Mouse (Mus musculus): ENCODE measurements around the gene Mum1.
A peak's percentile ranks its signal among the peaks of the same experiment; 100 is the strongest.

Gene Mum1

GRCm38 (mm10) chr10:80250573-80250972, 24.3 kb downstream of the Mum1 start:
- no peak for DNase-seq (ENCODE audit: low spot score)

DNA sequence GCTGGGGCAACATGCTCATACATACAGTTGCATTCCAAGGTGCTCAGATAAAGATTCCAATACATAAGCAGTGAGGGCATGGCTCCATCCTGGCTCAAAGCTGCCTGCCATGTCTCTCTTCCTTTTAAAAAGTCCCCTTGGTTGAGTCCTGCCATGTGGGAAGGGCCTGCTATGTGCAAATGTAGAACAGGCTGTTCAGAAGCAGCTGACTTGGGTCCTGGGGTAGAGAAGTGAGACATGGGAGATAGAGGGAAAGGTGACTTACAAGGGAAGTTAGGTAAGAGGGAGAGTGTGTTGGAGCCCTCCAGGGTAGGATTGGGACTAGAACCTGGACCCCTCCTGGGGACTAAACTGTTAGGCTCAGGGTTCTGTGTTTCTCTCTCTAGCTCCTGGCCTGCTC, 25.8 kb downstream of the Mum1 start:
- no peak for DNase-seq (ENCODE audit: low spot score)

GRCm38 (mm10) chr10:80252493-80253274, 26.4 kb downstream of the Mum1 start:
- DNase-seq (ENCODE audit: low spot score): no peak

DNA sequence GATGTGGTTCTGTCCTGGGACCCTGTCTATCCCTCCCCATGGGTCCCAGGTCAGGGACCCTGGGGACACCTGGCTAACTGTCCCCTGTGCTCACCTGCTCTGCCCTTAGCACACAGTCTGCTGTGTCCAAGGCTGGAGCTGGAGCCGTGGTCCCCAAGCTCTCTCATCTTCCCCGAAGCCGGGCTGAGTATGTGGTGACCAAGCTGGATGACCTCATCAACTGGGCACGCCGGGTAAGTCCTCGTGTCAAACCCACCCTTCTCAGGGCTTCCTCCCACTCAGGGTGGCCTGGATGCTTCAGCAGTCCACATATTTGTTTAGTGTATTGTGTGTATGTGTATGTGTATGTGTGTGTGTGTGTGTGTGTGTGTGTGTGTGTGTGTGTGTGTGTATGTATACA, 27.3 kb downstream of the Mum1 start:
- no peak for DNase-seq (ENCODE audit: low spot score)

GRCm38 (mm10) chr10:80254331-80255297, 28.4 kb downstream of the Mum1 start:
- DNase-seq (ENCODE audit: low spot score): no peak

- no peak for DNase-seq (ENCODE audit: low spot score)
Measured at GRCm38 (mm10) chr10:80255881-80256535, 29.8 kb downstream of the Mum1 start.

GRCm38 (mm10) chr10:80257936-80258335, 31.7 kb downstream of the Mum1 start:
- DNase-seq (ENCODE audit: low spot score): no peak

- no peak for DNase-seq (ENCODE audit: low spot score)
Measured at GRCm38 (mm10) chr10:80258752-80259462, 32.7 kb downstream of the Mum1 start.

- no peak for DNase-seq (ENCODE audit: low spot score)
Measured at GRCm38 (mm10) chr10:80259463-80259805, 33.2 kb downstream of the Mum1 start.

GRCm38 (mm10) chr10:80259861-80260641, 33.8 kb downstream of the Mum1 start:
- DNase-seq (ENCODE audit: low spot score): peak; percentile 69

GRCm38 (mm10) chr10:80260642-80261584, 34.7 kb downstream of the Mum1 start, which contains the start of the genes Gamt and Dazap1:
Gamt (minus strand) TSS chr10:80261012.
Dazap1 (plus strand) TSS chr10:80261486.
- DNase-seq (ENCODE audit: low spot score): peak; percentile 98

GRCm38 (mm10) chr10:80261585-80261968, 35.3 kb downstream of the Mum1 start:
- peak; percentile 97 for DNase-seq (ENCODE audit: low spot score)

- DNase-seq (ENCODE audit: low spot score): no peak
Measured at GRCm38 (mm10) chr10:80262169-80262568, 35.9 kb downstream of the Mum1 start.

- no peak for DNase-seq (ENCODE audit: low spot score)
Measured at GRCm38 (mm10) chr10:80262776-80263365, 36.6 kb downstream of the Mum1 start.

DNA sequence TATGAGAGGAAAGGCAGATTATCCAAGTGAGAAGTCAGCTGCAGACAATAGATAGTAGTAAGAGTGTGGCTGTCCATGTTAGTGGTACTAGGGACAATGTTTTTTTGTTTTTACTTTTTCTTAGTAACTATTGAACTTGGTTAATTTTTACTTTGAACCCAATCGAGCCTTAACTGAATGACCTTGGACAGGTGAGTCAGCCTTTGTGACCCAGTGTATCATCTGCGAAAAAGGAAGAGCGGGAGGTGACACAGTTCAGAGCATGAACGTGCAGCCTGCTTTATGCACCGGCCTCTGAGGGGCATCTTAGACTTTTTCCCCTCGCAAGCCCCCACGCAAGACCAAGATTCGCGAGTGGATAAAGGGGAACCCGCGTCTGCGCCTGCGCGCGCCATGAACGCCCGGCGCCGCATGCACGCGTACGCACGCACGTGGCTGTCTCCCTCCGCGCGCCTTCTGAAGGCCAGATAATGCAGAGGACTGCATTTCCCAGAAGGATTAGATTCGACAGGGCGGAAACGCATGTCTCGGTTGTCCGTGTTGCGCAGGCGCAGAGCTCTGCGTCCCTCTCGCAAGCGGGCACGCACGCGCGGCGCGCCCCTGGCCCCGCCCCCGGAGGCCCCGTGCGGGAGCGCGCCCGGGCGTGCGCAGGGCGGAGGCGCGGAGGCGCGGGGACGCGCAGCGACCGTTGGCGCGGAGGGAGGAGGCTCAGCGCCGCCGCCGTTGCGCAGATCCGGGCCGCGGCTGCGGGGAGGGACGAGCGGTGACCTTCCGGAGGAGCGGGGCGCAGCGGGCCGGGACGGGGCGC, 38.3 kb downstream of the Mum1 start:
- peak; percentile 99 for DNase-seq (ENCODE audit: low spot score)

DNA sequence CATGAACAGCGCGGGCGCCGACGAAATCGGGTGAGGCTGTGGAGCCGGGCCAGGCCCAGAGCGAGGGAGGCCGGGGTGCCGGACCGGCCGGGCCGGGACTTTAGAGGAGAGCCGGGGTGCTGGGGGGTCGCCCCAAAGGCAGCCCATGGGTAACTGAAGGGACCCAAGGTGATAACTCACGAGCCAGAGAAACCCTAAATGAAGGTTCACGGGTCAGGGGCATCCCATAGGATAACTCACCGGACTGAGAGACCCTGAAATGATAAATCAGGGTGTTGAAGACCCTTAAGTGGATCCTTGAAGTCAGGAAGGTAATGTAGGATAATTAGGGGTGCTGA, 38.9 kb downstream of the Mum1 start:
- DNase-seq (ENCODE audit: low spot score): no peak

GRCm38 (mm10) chr10:80270099-80270498, 43.9 kb downstream of the Mum1 start:
- DNase-seq (ENCODE audit: low spot score): no peak

GRCm38 (mm10) chr10:80270734-80271181, 44.5 kb downstream of the Mum1 start:
- DNase-seq (ENCODE audit: low spot score): no peak

Measured in embryo, embryonic 10.5 days (tissue).